Mouse (Mus musculus) intestine, embryonic 16.5 days (tissue): ENCODE results near the gene Ugt2b35. TPM values are rescaled to one million over a fixed set of nuclear protein-coding genes. Genes with fewer than 3 reads are reported as not detected.

ENCODE experiments used
- polyA plus RNA-seq: library from polyadenylated mRNA; unstranded; fragments of >200 nt; fragmentation: Nextera tagmentation; extraction: Ambion mirVana; gene quantifications from 2 replicates; pipeline ENCODE4 v1.2.1, GENCODE M21; 2015

Ugt2b35 gene
- polyA plus RNA-seq, 1 experiment from 2014 or later = 2.7 TPM

Other genes with a start within 250 kb of the Ugt2b35 start
- gene Ythdc1, start 196.6 kb upstream of the Ugt2b35 start, polyA plus RNA-seq = 25.4 and 25.9 TPM in 2 replicates
- 170 and 172 TPM in 2 replicates for gene Ugt2b34, start 93.9 kb upstream of the Ugt2b35 start, polyA plus RNA-seq
- gene Ugt2b1, start 74.3 kb upstream of the Ugt2b35 start, polyA plus RNA-seq = 0.05 and 0.10 TPM in 2 replicates
- gene Ugt2b36, start 91.7 kb downstream of the Ugt2b35 start, polyA plus RNA-seq = 28.9 and 36.2 TPM in 2 replicates
- 106 and 138 TPM in 2 replicates for gene Ugt2b5, start 139.5 kb downstream of the Ugt2b35 start, polyA plus RNA-seq